Mouse (Mus musculus) forebrain, embryonic 10.5 days (tissue): ENCODE results near the gene Rb1. TPM values are rescaled to one million over a fixed set of nuclear protein-coding genes. Genes with fewer than 3 reads are reported as not detected.

Experiments used
- DNase-seq: peaks from one replicate; pipeline ENCODE4 v3.0.0-alpha.2; 2017; ENCODE audit warnings: low spot score; ENCODE audit errors: extremely low spot score
- H3K27ac ChIP-seq: fragments of 300-500 bp; sonication (generic); 2 replicates; pipeline ENCODE4 v1.5.1; 2016; ENCODE audit warnings: mild to moderate bottlenecking
- H3K27me3 ChIP-seq: fragments of 300-500 bp; sonication (generic); 2 replicates; pipeline ENCODE4 v1.6.1; 2016; ENCODE audit warnings: mild to moderate bottlenecking; ENCODE audit not compliant: poor library complexity, severe bottlenecking
- H3K36me3 ChIP-seq: fragments of 300-500 bp; sonication (generic); replicated peaks from 2 replicates; pipeline ENCODE4 v1.6.1; 2016; ENCODE audit warnings: mild to moderate bottlenecking, moderate library complexity
- H3K4me1 ChIP-seq: fragments of 300-500 bp; sonication (generic); 2 replicates; pipeline ENCODE4 v1.6.1; 2016
- H3K4me3 ChIP-seq: fragments of 300-500 bp; sonication (generic); 2 replicates; pipeline ENCODE4 v1.5.1; 2016; ENCODE audit warnings: mild to moderate bottlenecking, moderate library complexity
- H3K9me3 ChIP-seq: fragments of 300-500 bp; sonication (generic); 2 replicates; pipeline ENCODE4 v1.6.1; 2016; ENCODE audit warnings: mild to moderate bottlenecking, moderate library complexity
- WGBS: fragments of 180-500 bp; shearing (Covaris S2); methylation state at CpG from one replicate; pipeline ENCODE4 v1.1.7; 2016; 5-methylcytosine and 5-hydroxymethylcytosine counted together
- microRNA counts: library from miRNA; unstranded; fragments of <30 nt; microRNA quantifications from one replicate; lab custom pipeline; 2017
- microRNA-seq: library from miRNA; unstranded; fragments of <30 nt; microRNA quantifications from one replicate; pipeline ENCODE4, GENCODE M21; 2017
- polyA plus RNA-seq: library from polyadenylated mRNA; unstranded; fragments of >200 nt; fragmentation: Nextera tagmentation; extraction: Ambion mirVana; gene quantifications from 2 replicates; pipeline ENCODE4 v1.2.1, GENCODE M21; 2016

Gene Rb1
- polyA plus RNA-seq, 1 experiment from 2014 or later = 27.7 TPM

DNA sequence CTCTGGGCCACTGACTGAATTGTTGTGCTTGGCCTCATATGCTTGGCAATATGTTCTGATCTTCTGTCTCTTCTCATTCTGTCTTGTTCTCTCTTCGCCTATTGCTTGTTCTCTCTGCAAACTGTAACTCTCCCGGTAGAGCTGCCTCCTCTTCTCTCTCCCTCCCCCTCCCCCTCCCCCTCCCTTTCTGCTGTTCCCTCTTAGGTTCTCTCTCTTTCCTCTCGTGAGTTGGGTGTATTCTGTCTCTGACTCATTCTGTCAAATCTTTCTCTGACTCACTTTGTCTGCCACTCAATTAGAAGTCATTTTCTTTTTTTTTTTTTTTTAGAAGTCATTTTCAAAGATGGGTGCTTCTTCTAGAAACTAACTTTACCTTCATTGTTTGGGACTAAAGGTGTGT is 178.9 kb downstream of the Rb1 start:
- no peak for DNase-seq
- Histone ChIP-seq H3K36me3 (peaks cover 42% of the 10 kb centered on the region), H3K9me3 (0 out of 2 replicates have a peak, but pooled peaks cover 2% of the 10 kb centered on the region), H3K27me3 (no peaks in the 10 kb centered on the region), H3K27ac (no peak overlapping the region), H3K4me1 (peaks cover 40% of the 10 kb centered on the region), H3K4me3 (no peak overlapping the region)
- 73% methylated on average over 3 of the region's 3 CpGs for WGBS

DNA sequence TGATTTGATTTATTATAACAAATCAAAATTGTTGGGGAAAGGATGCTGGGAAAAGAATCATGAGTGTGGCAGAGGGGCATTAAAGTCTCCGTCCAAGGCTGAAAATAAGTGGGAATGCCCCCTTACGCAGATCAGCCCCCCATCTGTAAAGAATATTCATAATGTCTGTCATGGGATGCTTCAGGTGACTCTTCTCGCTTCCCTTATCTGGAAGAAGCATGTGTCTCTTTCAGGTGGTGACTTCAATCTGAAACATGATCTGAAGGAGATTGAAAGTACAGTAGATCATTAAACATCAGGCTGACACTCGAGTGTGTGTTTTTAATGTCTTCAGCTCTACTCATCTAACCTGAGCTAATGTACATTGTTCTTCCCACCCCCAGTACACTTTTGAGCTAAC is 180.1 kb downstream of the Rb1 start:
- H3K27ac ChIP-seq = no peak overlapping the region
- H3K9me3 ChIP-seq = 0 out of 2 replicates have a peak, but pooled peaks cover 2% of the 10 kb centered on the region
- no peaks in the 10 kb centered on the region for H3K27me3 ChIP-seq
- 94% methylated on average over 4 of the region's 4 CpGs for WGBS
- peaks cover 38% of the 10 kb centered on the region for H3K36me3 ChIP-seq
- no peak overlapping the region for H3K4me3 ChIP-seq
- peaks cover 47% of the 10 kb centered on the region for H3K4me1 ChIP-seq
- DNase-seq = no peak

DNA sequence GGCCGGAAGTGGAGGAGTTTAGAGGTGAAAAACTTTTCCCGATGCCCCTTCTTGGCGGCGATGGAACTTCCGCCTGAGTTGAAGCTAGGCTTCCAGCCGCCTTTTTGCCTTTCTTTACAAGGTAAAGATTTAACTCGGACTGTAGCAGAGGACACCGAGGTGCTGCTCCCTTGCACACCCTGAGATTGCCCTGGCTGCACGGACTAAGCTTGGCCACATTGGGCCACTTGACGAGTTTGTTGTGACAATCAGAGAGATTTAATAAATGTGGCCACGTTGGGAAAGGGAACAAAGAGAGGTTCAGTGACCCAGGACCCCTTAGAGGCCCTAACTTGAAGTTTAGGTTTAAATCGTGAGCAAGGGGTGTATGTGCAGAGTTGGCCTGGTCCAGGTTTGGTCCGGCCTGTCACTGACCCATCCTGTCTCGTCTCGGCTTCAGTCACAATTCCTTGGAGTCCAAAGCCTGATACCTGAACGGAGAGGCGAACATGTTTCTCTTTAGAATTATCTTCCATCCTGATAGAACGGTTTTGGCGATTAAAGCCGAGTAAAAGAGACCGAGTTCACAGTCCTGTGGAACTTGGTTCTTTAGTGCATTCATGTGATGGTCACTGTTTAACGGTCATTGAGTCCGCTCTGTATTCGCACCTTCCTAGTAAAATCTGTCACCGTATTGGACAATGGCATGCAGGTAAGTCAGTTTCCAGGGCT is 181.8 kb downstream of the Rb1 start:
- no peak for DNase-seq
- Histone ChIP-seq H3K9me3 (0 out of 2 replicates have a peak, but pooled peaks cover 2% of the 10 kb centered on the region), H3K36me3 (peaks cover 30% of the 10 kb centered on the region), H3K27ac (peak overlapping the region; percentile 99), H3K4me1 (peaks cover 52% of the 10 kb centered on the region), H3K4me3 (peak overlapping the region; percentile 71), H3K27me3 (no peaks in the 10 kb centered on the region)
- 43% methylated on average over 25 of the region's 25 CpGs for WGBS

DNA sequence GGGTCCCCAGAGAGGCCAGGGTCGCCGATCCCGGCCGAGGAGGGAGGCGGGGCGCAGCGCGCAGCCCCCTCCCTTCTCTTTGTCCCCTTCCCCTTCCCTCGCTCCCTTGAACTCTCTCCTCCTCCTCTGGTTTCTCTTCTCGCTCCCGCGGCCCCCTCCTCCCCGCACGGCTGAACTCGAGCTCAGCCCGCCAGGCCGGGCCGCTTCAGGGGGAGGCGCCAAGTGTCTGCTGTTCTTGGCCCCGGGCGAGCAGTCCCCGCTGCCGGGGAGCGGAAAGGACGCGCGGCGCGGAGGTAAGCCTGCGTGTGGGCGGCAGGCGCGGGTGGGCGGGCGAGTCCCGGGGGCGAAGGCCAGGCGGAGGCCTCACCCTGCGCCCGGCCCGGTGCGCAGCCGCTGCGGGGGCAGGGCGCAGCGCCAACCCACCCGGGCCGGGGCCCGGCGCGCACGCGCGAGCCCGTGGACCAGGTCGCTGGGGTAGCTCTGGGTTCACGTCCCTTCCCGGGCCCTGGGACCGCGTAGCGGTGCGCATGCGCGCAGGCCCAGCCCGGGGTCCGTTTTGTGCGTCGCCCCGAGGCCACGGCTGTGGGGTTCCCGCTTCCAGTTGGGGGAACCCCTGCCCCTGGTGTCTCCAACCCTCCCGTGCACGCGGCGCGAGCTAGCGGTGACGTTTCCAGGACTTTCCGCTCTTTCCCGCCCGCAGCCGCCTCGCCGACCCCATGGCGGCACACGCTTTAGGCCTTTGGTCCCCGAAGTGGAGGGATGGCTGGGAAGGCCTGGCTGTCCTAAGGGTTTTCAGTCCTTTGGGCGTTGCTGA is 182.5 kb downstream of the Rb1 start:
- Histone ChIP-seq H3K4me3 (peak overlapping the region; percentile 71), H3K9me3 (0 out of 2 replicates have a peak, but pooled peaks cover 2% of the 10 kb centered on the region), H3K27me3 (no peaks in the 10 kb centered on the region), H3K36me3 (peaks cover 29% of the 10 kb centered on the region), H3K4me1 (peaks cover 52% of the 10 kb centered on the region), H3K27ac (peak overlapping the region; percentile 99)
- DNase-seq = peak; percentile 86
- WGBS = under 1% methylated on average over 85 of the region's 88 CpGs

DNA sequence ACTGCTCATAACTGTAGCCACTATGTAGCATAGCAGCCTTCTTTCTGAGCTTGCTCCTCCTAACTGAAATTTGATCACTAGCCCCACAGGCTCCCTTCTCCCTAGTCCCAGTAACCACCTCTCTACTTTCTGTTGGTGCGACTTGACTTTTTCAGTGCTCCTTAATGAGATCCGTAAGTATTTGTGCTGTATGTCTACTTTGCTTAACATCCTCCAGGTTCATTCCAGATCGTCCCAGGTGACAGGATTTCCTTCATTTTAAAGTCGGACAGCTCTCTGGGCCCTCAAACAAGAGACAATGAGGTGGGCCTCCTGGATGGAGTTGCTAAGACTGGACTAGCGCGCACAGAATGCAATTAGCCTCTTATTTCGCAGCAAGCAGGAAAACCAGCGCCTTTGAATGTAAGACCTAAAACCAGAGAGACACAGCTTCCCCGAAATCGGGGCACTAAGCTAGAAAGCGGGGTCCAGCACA is 183.2 kb downstream of the Rb1 start:
- Histone ChIP-seq H3K36me3 (peaks cover 27% of the 10 kb centered on the region), H3K4me1 (peaks cover 48% of the 10 kb centered on the region), H3K9me3 (0 out of 2 replicates have a peak, but pooled peaks cover 2% of the 10 kb centered on the region), H3K27ac (peak overlapping the region; percentile 99), H3K4me3 (peak overlapping the region; percentile 71), H3K27me3 (no peaks in the 10 kb centered on the region)
- no peak for DNase-seq
- under 1% methylated on average over 11 of the region's 11 CpGs for WGBS

DNA sequence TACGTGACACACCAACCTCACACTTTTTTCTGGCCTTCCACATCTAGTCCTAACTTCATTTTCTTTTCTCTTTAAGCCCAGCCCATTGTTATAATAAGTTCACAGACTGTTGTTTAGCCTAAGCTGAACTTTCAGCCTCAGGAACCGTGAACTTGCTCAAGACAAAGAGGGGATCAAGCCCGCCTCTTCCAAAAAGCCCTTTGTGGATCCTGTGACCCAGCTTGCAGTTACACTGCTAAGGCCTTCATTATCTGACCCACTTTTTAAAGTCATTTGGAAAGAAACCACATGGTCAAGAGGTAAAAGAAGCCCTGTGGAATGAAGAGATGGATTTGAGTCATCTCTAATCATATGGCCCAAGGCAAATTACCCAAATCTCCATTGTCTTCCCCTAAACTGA is 183.8 kb downstream of the Rb1 start:
- WGBS = 49% methylated on average over 3 of the region's 3 CpGs
- peaks cover 46% of the 10 kb centered on the region for H3K4me1 ChIP-seq
- 0 out of 2 replicates have a peak overlapping the region, but pooled peaks have one; percentile 71 for H3K4me3 ChIP-seq
- peaks cover 20% of the 10 kb centered on the region for H3K36me3 ChIP-seq
- no peak for DNase-seq
- H3K27me3 ChIP-seq = no peaks in the 10 kb centered on the region
- H3K27ac ChIP-seq = peak overlapping the region; percentile 99
- 0 out of 2 replicates have a peak, but pooled peaks cover 2% of the 10 kb centered on the region for H3K9me3 ChIP-seq

DNA sequence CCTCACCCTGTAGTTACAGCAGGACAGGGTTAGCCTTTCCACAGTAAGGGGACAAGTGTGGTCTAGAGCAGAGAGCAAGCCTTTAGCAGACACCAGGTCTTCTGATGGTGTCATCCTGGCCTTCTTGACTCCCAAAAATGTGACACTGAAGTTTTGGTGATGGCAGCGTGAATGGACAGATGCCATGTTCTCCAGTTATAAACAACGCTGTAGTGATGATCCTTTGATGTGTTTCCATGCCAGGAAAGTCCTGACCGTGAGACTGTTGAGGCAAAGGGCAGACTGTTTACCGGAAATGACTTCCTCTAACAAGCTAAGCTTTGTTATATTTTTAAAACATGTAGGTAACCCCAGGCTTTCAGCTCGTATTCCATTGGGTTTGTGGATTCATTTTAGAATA is 185.8 kb downstream of the Rb1 start:
- 71% methylated on average over 5 of the region's 5 CpGs for WGBS

DNA sequence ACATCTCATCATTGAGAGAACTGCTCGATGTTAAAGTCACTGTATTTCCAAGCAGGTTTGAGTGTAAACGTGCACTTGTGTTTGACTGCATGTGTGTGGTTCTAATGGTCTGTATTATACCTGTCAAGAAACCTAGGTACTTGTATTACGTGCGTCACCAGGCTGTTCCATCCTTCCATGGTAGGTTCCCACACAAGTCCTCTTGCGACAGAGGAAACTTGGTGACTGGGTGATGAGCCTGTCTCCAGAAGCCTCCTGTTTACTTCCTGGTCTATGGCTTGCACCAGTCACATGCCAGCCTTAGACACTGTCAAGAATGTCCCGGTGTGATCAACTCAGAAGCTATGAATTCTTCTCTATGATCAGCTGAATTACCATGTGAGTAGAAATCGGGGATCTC is 187.1 kb downstream of the Rb1 start:
- no peak for DNase-seq
- H3K27me3 ChIP-seq = no peaks in the 10 kb centered on the region
- H3K36me3 ChIP-seq = no peaks in the 10 kb centered on the region
- whole genome bisulfite sequencing = 90% methylated on average over 7 of the region's 7 CpGs
- no peaks in the 10 kb centered on the region for H3K9me3 ChIP-seq
- no peak overlapping the region for H3K27ac ChIP-seq
- no peak overlapping the region for H3K4me3 ChIP-seq
- H3K4me1 ChIP-seq = peaks cover 29% of the 10 kb centered on the region

More for the DNA sequence above, 185.8 kb downstream of the Rb1 start:
- Histone ChIP-seq H3K27me3 (no peaks in the 10 kb centered on the region), H3K4me3 (no peak overlapping the region), H3K9me3 (no peaks in the 10 kb centered on the region), H3K27ac (no peak overlapping the region), H3K36me3 (0 out of 2 replicates have a peak, but pooled peaks cover 3% of the 10 kb centered on the region), H3K4me1 (peaks cover 43% of the 10 kb centered on the region)
- DNase-seq = no peak

DNA sequence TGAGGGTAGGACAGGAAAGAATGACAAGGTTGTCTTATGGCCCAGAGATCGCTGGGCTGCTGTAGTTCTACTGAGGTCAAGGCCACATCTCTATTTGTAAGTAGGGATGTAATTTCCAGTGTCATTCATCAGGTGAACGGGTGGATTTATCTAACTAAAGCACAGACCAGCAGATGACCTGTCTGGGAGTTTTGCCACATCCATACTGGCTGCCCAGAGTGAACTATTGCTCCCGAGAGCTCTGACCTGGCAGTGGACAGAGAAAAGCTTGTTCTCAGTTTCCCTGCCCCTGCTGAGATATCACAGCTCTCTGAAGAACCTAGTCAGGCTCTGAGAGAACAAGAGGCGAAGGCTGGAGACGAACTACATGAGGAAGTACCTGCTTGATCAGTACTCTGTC is 188.4 kb downstream of the Rb1 start:
- WGBS = 82% methylated on average over 5 of the region's 5 CpGs
- Histone ChIP-seq H3K4me1 (peaks cover 17% of the 10 kb centered on the region), H3K27ac (no peak overlapping the region), H3K36me3 (no peaks in the 10 kb centered on the region), H3K27me3 (no peaks in the 10 kb centered on the region), H3K4me3 (no peak overlapping the region), H3K9me3 (no peaks in the 10 kb centered on the region)
- DNase-seq = no peak

MicroRNAs encoded within 50 kb of the gene (microRNA counts, 519-probe panel; counts per million panel counts)
- microRNA mmu-miR-687 (lab: Ali Mortazavi, UCI) = 341 counts per million, percentile 65 among the panel's probes with 10 or more counts

Small RNAs within 50 kb of the gene (microRNA-seq; reads per million reads assigned to microRNA genes)
- gene Mir687 = not detected

Other genes starting within 250 kb of the Rb1 start
- 165 and 168 TPM in 2 replicates for gene Rcbtb2, start 202.8 kb downstream of the Rb1 start, polyA plus RNA-seq
- 16.0 and 16.1 TPM in 2 replicates for gene Lpar6, start 87.9 kb downstream of the Rb1 start, polyA plus RNA-seq
- gene Itm2b, start 59.5 kb upstream of the Rb1 start, polyA plus RNA-seq = 192 and 209 TPM in 2 replicates
- gene Med4, start 184.2 kb upstream of the Rb1 start, polyA plus RNA-seq = 121 and 124 TPM in 2 replicates
- 109 and 120 TPM in 2 replicates for gene Sucla2, start 199.5 kb upstream of the Rb1 start, polyA plus RNA-seq
- 10.3 and 11.3 TPM in 2 replicates for gene Nudt15, start 222.4 kb upstream of the Rb1 start, polyA plus RNA-seq